Mouse (Mus musculus) kidney, adult 2 months (tissue): ENCODE measurements around the gene Gm42421.

ENCODE experiments used
- CTCF ChIP-seq: fragments of 200-500 bp; conservative IDR thresholded peaks from 2 replicates; pipeline ENCODE4 v1.5.1; 2011; ENCODE audit warnings: low read depth, mild to moderate bottlenecking, control low read depth, low read length, moderate library complexity, mixed read lengths; ENCODE audit not compliant: insufficient read depth, insufficient read length
- POLR2A ChIP-seq: fragments of 200-500 bp; IDR thresholded peaks from one replicate; pipeline ENCODE4 v1.6.1; 2011; ENCODE audit warnings: low read depth, low read length, control low read depth

DNA sequence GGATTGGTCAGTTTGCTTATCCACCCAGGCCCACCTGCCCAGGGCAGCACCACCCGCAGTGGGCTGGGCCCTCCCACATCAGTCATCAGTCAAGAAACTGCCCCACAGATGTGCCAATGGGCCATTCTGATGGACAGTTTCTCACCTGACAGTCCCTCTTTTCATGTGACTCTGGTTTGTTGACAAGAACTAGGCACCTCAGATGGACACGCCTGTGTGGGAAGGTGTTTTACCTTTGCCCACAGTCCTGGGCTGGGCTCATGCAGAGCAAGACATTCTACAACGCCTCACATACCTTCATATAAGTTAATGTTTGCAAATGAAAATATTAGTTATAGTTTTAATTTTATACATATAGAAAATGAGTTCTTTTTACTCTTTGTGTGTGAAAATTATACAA is 9.9 kb upstream of the Gm42421 start:
- TF ChIP-seq CTCF = no peak
- TF ChIP-seq POLR2A = no peak
